Mouse (Mus musculus): Measurements from ENCODE around the gene Zfp266. TPM values are rescaled to one million over a fixed set of nuclear protein-coding genes. Genes with fewer than 3 reads are reported as not detected.

The Zfp266 gene
- total and polyA plus RNA-seq, 2 experiments from 2014 or later: 54.8 to 96.3 TPM

DNA sequence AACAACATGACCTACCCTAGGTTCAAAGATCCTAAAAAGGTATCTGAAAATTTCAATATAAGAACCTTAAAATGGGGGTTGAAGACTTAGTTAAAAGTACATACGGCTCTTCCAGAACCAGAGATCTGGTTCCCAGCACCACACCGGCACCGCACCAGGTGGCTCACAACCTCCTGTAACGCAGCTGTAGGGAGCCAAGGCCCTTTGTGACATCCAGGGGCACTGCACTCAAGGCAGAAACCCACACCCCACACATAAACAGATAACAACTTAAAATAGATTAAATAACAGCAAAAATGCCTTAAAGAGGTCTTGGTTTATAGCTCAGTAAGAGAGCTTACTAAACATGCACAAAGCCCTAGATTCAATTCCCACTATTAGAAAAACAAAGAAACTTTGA lies 1.3 kb downstream of the Zfp266 start:
- no peak for ATAC-seq (ENCODE audit: low FRiP score)
- TF ChIP-seq CTCF (IDR thresholded peaks at IDR 0.05): no peak

DNA sequence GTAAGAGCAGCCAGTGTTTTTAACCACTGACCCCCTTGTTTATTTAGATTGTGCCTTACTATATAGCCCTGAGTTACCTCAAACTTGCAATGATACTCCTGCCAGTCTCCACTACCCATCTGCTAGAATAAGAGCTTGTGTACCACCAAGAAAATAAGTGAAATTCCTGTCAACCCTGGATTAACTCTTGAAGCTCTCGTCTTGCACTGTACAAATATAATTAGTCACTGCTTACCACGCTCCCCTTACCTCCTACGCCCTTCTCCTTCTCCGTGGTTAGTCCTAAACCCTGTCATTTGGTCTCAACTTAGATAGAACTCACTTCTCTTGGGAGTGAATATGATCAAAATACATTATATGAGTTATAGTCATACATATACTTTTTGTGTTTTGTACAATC lies 2.5 kb downstream of the Zfp266 start:
- Histone ChIP-seq H3K4me1 (ENCODE audit: insufficient read depth, low read length) (peaks cover 17% of the 10 kb centered on the region), H3K4me2 (ENCODE audit: low read depth, low read length, poor library complexity, severe bottlenecking) (peak overlapping the region; percentile 87; the same call in 1 of the 2 replicates), H3K9ac (replicated peaks; ENCODE audit: low read length, poor library complexity, severe bottlenecking) (no peak overlapping the region), H3K9me3 (ENCODE audit: low read length) (no peaks in the 10 kb centered on the region), H3K36me3 (ENCODE audit: insufficient read depth, low read length) (peaks cover 12% of the 10 kb centered on the region), H3K27ac (ENCODE audit: low read depth, low read length) (no peak overlapping the region), H3K27me3 (ENCODE audit: insufficient read depth, low read length) (no peaks in the 10 kb centered on the region), H3K4me3 (ENCODE audit: low read depth, low read length) (no peak overlapping the region)
- ATAC-seq (ENCODE audit: low FRiP score) (no peak), DNase-seq (ENCODE audit: low spot score) (no peak)
- WGBS: 89% methylated on average over 4 of the region's 4 CpGs
- no peak for TF ChIP-seq CTCF (IDR thresholded peaks at IDR 0.05)

More for the DNA sequence above, 1.3 kb downstream of the Zfp266 start:
- Histone ChIP-seq H3K27ac (ENCODE audit: low read depth, low read length) (no peak overlapping the region), H3K9ac (replicated peaks; ENCODE audit: low read length, poor library complexity, severe bottlenecking) (peak overlapping the region; percentile 44; the same call in 1 of the 2 replicates), H3K9me3 (ENCODE audit: low read length) (no peaks in the 10 kb centered on the region), H3K36me3 (ENCODE audit: insufficient read depth, low read length) (peaks cover 5% of the 10 kb centered on the region), H3K4me1 (ENCODE audit: insufficient read depth, low read length) (peaks cover 17% of the 10 kb centered on the region), H3K27me3 (ENCODE audit: insufficient read depth, low read length) (no peaks in the 10 kb centered on the region), H3K4me2 (ENCODE audit: low read depth, low read length, poor library complexity, severe bottlenecking) (peak overlapping the region; percentile 87), H3K4me3 (ENCODE audit: low read depth, low read length) (peak overlapping the region; percentile 70)
- WGBS: 10% methylated on average over 4 of the region's 4 CpGs
- no peak for DNase-seq (ENCODE audit: low spot score)

DNA sequence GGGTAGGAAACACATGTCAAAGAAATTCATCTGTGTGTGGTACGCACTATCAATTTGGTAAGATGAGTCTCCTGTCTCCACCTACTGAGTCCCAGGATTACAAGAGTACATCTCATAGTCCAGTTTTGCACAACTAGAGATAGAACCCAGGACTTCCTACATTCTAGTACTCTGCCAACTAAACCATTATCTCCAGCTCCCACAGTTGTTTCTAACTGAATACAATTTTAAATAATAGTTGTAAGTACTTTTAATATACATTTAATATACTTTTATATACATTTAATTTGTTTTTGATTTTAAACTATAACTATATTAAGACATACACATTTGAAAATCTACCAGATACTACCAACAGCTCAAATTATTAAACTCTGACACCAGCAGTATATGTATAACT lies 3.5 kb downstream of the Zfp266 start:
- TF ChIP-seq CTCF (IDR thresholded peaks at IDR 0.05): no peak
- peaks cover 17% of the 10 kb centered on the region for H3K4me1 ChIP-seq (ENCODE audit: insufficient read depth, low read length)
- no peak overlapping the region for H3K4me2 ChIP-seq (ENCODE audit: low read depth, low read length, poor library complexity, severe bottlenecking)
- peaks cover 13% of the 10 kb centered on the region for H3K36me3 ChIP-seq (ENCODE audit: insufficient read depth, low read length)
- DNase-seq (ENCODE audit: low spot score) (no peak), ATAC-seq (ENCODE audit: low FRiP score) (no peak)
- 91% methylated on average over 1 of the region's 1 CpGs for WGBS
- H3K4me3 ChIP-seq (ENCODE audit: low read depth, low read length): no peak overlapping the region
- H3K27ac ChIP-seq (ENCODE audit: low read depth, low read length): no peak overlapping the region
- H3K9ac ChIP-seq (replicated peaks; ENCODE audit: low read length, poor library complexity, severe bottlenecking): no peak overlapping the region
- no peaks in the 10 kb centered on the region for H3K27me3 ChIP-seq (ENCODE audit: insufficient read depth, low read length)
- H3K9me3 ChIP-seq (ENCODE audit: low read length): no peaks in the 10 kb centered on the region

DNA sequence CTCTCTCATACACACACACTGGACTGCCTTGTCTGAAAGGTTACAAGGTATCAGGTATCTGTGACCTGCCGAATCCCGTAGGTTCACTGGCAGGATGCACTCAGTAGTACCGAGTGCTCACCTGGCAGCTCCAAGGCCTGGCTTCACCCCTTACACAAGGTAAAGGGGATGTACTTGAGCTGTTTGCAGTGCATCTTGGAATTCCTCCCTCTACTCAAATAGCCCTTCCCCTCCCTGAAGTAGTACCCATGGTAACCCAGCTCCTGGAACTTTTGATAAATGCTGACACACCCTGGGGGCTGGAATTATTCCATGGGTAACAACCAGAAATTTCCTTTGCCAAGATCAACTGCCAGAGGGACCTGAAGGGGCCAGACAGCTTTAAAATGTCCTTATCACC lies 7.2 kb downstream of the Zfp266 start:
- Histone ChIP-seq H3K4me2 (ENCODE audit: low read depth, low read length, poor library complexity, severe bottlenecking) (no peak overlapping the region), H3K9me3 (ENCODE audit: low read length) (no peaks in the 10 kb centered on the region), H3K36me3 (ENCODE audit: insufficient read depth, low read length) (peaks cover 16% of the 10 kb centered on the region), H3K9ac (replicated peaks; ENCODE audit: low read length, poor library complexity, severe bottlenecking) (no peak overlapping the region), H3K4me3 (ENCODE audit: low read depth, low read length) (no peak overlapping the region), H3K27ac (ENCODE audit: low read depth, low read length) (no peak overlapping the region), H3K4me1 (ENCODE audit: insufficient read depth, low read length) (peaks cover 8% of the 10 kb centered on the region), H3K27me3 (ENCODE audit: insufficient read depth, low read length) (no peaks in the 10 kb centered on the region)
- no peak for ATAC-seq (ENCODE audit: low FRiP score)
- no peak for DNase-seq (ENCODE audit: low spot score)
- no peak for TF ChIP-seq CTCF (IDR thresholded peaks at IDR 0.05)
- WGBS: 97% methylated on average over 3 of the region's 3 CpGs

DNA sequence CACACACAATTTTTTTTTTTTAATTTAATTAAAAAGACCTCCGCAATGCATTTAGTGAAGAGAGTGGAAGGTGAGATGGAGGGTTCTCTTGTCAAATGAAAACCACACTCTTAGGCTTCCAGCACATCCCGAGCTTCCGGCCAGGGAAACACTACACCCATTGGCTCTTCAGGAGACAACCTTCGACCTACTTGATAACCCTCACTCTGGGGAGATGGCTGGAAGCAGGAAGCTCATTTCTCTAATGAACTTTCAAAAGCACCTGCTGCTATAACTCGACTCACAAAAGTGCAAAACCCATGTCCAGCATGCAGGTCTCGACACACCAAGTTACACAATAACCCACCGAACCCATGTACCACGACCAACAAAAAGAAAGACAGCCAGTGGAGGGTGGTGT lies 8.5 kb downstream of the Zfp266 start:
- WGBS: 92% methylated on average over 8 of the region's 8 CpGs
- H3K4me1 ChIP-seq (ENCODE audit: insufficient read depth, low read length): no peaks in the 10 kb centered on the region
- no peak for TF ChIP-seq CTCF (IDR thresholded peaks at IDR 0.05)
- ATAC-seq (ENCODE audit: low FRiP score) (no peak), DNase-seq (ENCODE audit: low spot score) (no peak)
- H3K9me3 ChIP-seq (ENCODE audit: low read length): no peaks in the 10 kb centered on the region
- H3K9ac ChIP-seq (replicated peaks; ENCODE audit: low read length, poor library complexity, severe bottlenecking): no peak overlapping the region
- H3K4me2 ChIP-seq (ENCODE audit: low read depth, low read length, poor library complexity, severe bottlenecking): no peak overlapping the region
- H3K27ac ChIP-seq (ENCODE audit: low read depth, low read length): no peak overlapping the region
- H3K36me3 ChIP-seq (ENCODE audit: insufficient read depth, low read length): peaks cover 16% of the 10 kb centered on the region
- H3K4me3 ChIP-seq (ENCODE audit: low read depth, low read length): no peak overlapping the region
- no peaks in the 10 kb centered on the region for H3K27me3 ChIP-seq (ENCODE audit: insufficient read depth, low read length)

DNA sequence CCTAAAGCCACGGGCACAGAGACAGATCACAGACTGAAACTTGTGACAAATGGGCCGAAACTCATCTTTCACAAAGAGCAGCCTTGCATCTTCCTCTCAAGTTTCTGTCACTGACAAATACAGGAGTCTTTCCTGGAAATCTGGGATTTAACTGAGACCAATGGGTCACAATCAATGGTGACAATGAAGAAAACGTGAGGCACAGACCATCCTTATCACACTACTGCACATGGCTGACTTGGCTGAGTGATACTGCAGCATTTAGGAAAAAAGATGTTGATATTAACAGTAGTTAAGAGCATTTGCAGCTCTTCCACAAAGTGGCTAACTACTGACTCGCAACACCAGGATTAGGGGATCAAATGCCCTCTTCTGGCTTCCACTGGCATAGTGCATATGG lies 9.6 kb downstream of the Zfp266 start:
- no peak overlapping the region for H3K27ac ChIP-seq (ENCODE audit: low read depth, low read length)
- 81% methylated on average over 4 of the region's 4 CpGs for WGBS

More for the DNA sequence above, 9.6 kb downstream of the Zfp266 start:
- ATAC-seq (ENCODE audit: low FRiP score) (no peak), DNase-seq (ENCODE audit: low spot score) (no peak)
- H3K4me3 ChIP-seq (ENCODE audit: low read depth, low read length): no peak overlapping the region
- H3K9ac ChIP-seq (replicated peaks; ENCODE audit: low read length, poor library complexity, severe bottlenecking): no peak overlapping the region
- no peaks in the 10 kb centered on the region for H3K27me3 ChIP-seq (ENCODE audit: insufficient read depth, low read length)
- H3K36me3 ChIP-seq (ENCODE audit: insufficient read depth, low read length): peaks cover 23% of the 10 kb centered on the region
- H3K4me2 ChIP-seq (ENCODE audit: low read depth, low read length, poor library complexity, severe bottlenecking): no peak overlapping the region
- no peaks in the 10 kb centered on the region for H3K9me3 ChIP-seq (ENCODE audit: low read length)
- H3K4me1 ChIP-seq (ENCODE audit: insufficient read depth, low read length): no peaks in the 10 kb centered on the region
- no peak for TF ChIP-seq CTCF (IDR thresholded peaks at IDR 0.05)
